Mouse (Mus musculus): ENCODE measurements around the gene Cpa4. TPM values are rescaled to one million over a fixed set of nuclear protein-coding genes. Genes with fewer than 3 reads are reported as not detected.

The Cpa4 gene
- polyA plus RNA-seq, 1 experiment from 2014 or later: 0.05 TPM

GRCm38 (mm10) chr6:30556080-30556479 is 12.1 kb upstream of the Cpa4 start:
- no peak overlapping the region for H3K4me3 ChIP-seq (ENCODE audit: low read depth, low read length)
- no peak overlapping the region for H3K27ac ChIP-seq (ENCODE audit: low read length)
- no peak for ATAC-seq (ENCODE audit: low read depth)
- H3K4me2 ChIP-seq (ENCODE audit: low read depth, low read length): no peak overlapping the region
- WGBS (ENCODE audit: insufficient replicate concordance): 30% methylated on average over 5 of the region's 9 CpGs
- H3K4me1 ChIP-seq (ENCODE audit: control insufficient read depth, low read depth, low read length): no peaks in the 10 kb centered on the region
- no peak overlapping the region for H3K9ac ChIP-seq (ENCODE audit: low read depth, low read length)
- H3K27me3 ChIP-seq (ENCODE audit: control insufficient read depth, insufficient read depth, low read depth, low read length): peaks cover 3% of the 10 kb centered on the region
- no peaks in the 10 kb centered on the region for H3K36me3 ChIP-seq (ENCODE audit: control insufficient read depth, insufficient read depth)
- H3K9me3 ChIP-seq (replicated peaks; ENCODE audit: control insufficient read depth, low read length): no peaks in the 10 kb centered on the region

DNA sequence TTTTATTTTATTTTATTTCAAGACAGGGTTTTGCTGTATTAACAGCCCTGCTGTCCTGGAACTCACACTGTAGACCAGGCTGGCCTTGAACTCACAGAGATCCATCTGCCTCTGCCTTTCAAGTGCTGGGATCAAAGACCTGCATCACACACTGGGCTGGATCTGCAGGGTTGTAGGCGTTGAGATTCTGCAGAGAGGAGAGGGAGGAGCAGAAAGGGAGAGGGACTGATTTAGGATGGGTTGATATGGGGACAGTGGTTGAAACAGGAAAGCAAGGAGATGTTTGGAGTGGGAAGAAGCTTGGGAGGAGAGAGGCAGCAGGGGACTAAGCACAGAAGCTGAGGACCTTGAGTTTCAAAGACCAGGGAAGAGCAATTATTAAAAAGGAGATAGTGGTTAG is 8.4 kb upstream of the Cpa4 start:
- ATAC-seq (ENCODE audit: low read depth): no peak
- 32% methylated on average over 1 of the region's 1 CpGs for WGBS (ENCODE audit: insufficient replicate concordance)
- no peaks in the 10 kb centered on the region for H3K9me3 ChIP-seq (replicated peaks; ENCODE audit: control insufficient read depth, low read length)
- H3K27me3 ChIP-seq (ENCODE audit: control insufficient read depth, insufficient read depth, low read depth, low read length): no peaks in the 10 kb centered on the region
- H3K4me2 ChIP-seq (ENCODE audit: low read depth, low read length): no peak overlapping the region
- no peaks in the 10 kb centered on the region for H3K4me1 ChIP-seq (ENCODE audit: control insufficient read depth, low read depth, low read length)
- no peak overlapping the region for H3K9ac ChIP-seq (ENCODE audit: low read depth, low read length)
- no peak overlapping the region for H3K27ac ChIP-seq (ENCODE audit: low read length)
- no peak overlapping the region for H3K4me3 ChIP-seq (ENCODE audit: low read depth, low read length)
- H3K36me3 ChIP-seq (ENCODE audit: control insufficient read depth, insufficient read depth): no peaks in the 10 kb centered on the region

- no peak for ATAC-seq (ENCODE audit: low read depth)
Measured at GRCm38 (mm10) chr6:30562132-30562531, 6.0 kb upstream of the Cpa4 start.

DNA sequence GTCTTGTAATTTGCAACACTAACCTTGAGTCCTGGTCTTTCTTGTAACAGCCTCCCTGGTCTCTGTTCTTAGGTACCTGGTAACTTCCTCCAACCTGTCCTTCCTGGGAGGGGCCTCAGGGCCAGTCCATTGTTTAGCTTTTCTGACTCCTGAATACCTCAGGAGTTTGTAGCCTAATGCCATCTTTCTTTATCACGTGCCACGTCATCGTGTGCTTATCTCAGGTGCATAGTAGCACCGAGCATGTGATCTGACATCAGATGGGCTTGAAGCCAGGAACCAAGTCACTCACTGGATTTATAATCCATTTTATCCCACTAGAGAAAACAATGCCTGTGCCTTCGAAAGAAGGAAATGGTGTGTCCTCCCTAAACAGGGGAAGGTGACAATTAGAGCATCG is 4.6 kb upstream of the Cpa4 start:
- H3K27ac ChIP-seq (ENCODE audit: low read length): no peak overlapping the region
- H3K4me3 ChIP-seq (ENCODE audit: low read depth, low read length): no peak overlapping the region
- ATAC-seq (ENCODE audit: low read depth): no peak
- H3K4me1 ChIP-seq (ENCODE audit: control insufficient read depth, low read depth, low read length): no peaks in the 10 kb centered on the region
- no peaks in the 10 kb centered on the region for H3K9me3 ChIP-seq (replicated peaks; ENCODE audit: control insufficient read depth, low read length)
- no peaks in the 10 kb centered on the region for H3K27me3 ChIP-seq (ENCODE audit: control insufficient read depth, insufficient read depth, low read depth, low read length)
- no peak overlapping the region for H3K4me2 ChIP-seq (ENCODE audit: low read depth, low read length)
- 48% methylated on average over 6 of the region's 6 CpGs for WGBS (ENCODE audit: insufficient replicate concordance)
- no peak overlapping the region for H3K9ac ChIP-seq (ENCODE audit: low read depth, low read length)
- H3K36me3 ChIP-seq (ENCODE audit: control insufficient read depth, insufficient read depth): no peaks in the 10 kb centered on the region

More at GRCm38 (mm10) chr6:30562132-30562531, 6.0 kb upstream of the Cpa4 start:
- WGBS (ENCODE audit: insufficient replicate concordance): 44% methylated on average over 4 of the region's 4 CpGs
- Histone ChIP-seq H3K36me3 (ENCODE audit: control insufficient read depth, insufficient read depth) (no peaks in the 10 kb centered on the region), H3K9me3 (replicated peaks; ENCODE audit: control insufficient read depth, low read length) (no peaks in the 10 kb centered on the region), H3K4me2 (ENCODE audit: low read depth, low read length) (no peak overlapping the region), H3K27me3 (ENCODE audit: control insufficient read depth, insufficient read depth, low read depth, low read length) (no peaks in the 10 kb centered on the region), H3K27ac (ENCODE audit: low read length) (no peak overlapping the region), H3K4me1 (ENCODE audit: control insufficient read depth, low read depth, low read length) (no peaks in the 10 kb centered on the region), H3K9ac (ENCODE audit: low read depth, low read length) (no peak overlapping the region), H3K4me3 (ENCODE audit: low read depth, low read length) (no peak overlapping the region)

- ATAC-seq (ENCODE audit: low read depth): no peak
- no peaks in the 10 kb centered on the region for H3K27me3 ChIP-seq (ENCODE audit: control insufficient read depth, insufficient read depth, low read depth, low read length)
- H3K27ac ChIP-seq (ENCODE audit: low read length): no peak overlapping the region
- no peaks in the 10 kb centered on the region for H3K36me3 ChIP-seq (ENCODE audit: control insufficient read depth, insufficient read depth)
- H3K4me2 ChIP-seq (ENCODE audit: low read depth, low read length): no peak overlapping the region
- no peaks in the 10 kb centered on the region for H3K9me3 ChIP-seq (replicated peaks; ENCODE audit: control insufficient read depth, low read length)
- H3K4me1 ChIP-seq (ENCODE audit: control insufficient read depth, low read depth, low read length): no peaks in the 10 kb centered on the region
- H3K4me3 ChIP-seq (ENCODE audit: low read depth, low read length): no peak overlapping the region
- WGBS (ENCODE audit: insufficient replicate concordance): 72% methylated on average over 6 of the region's 6 CpGs
- H3K9ac ChIP-seq (ENCODE audit: low read depth, low read length): no peak overlapping the region
Measured at GRCm38 (mm10) chr6:30564051-30564450, 4.1 kb upstream of the Cpa4 start.

DNA sequence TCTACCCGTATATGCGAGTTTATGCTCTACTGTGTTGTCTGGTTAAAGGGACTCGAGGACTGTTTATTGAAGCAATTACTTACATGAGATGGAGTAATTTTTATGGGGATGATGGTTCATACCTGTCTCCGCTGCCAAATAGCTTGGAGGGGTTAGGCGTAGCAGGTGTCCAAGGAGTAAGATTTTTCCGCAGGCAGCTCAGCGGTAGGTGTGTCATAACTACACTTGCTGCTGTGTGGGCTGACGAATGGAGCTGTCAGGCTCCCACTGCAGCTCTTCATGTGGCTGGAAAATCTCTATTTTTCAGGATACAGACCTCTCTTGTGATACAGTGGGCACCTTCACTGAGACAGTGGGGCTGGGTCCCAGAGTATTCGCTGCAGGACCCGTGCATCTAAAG is 1.2 kb downstream of the Cpa4 start:
- Histone ChIP-seq H3K4me1 (ENCODE audit: control insufficient read depth, low read depth, low read length) (no peaks in the 10 kb centered on the region), H3K4me3 (ENCODE audit: low read depth, low read length) (no peak overlapping the region), H3K9me3 (replicated peaks; ENCODE audit: control insufficient read depth, low read length) (no peaks in the 10 kb centered on the region), H3K36me3 (ENCODE audit: control insufficient read depth, insufficient read depth) (no peaks in the 10 kb centered on the region), H3K27ac (ENCODE audit: low read length) (no peak overlapping the region), H3K27me3 (ENCODE audit: control insufficient read depth, insufficient read depth, low read depth, low read length) (no peaks in the 10 kb centered on the region), H3K4me2 (ENCODE audit: low read depth, low read length) (no peak overlapping the region), H3K9ac (ENCODE audit: low read depth, low read length) (no peak overlapping the region)
- WGBS (ENCODE audit: insufficient replicate concordance): 69% methylated on average over 10 of the region's 10 CpGs
- ATAC-seq (ENCODE audit: low read depth): no peak

- Histone ChIP-seq H3K27me3 (ENCODE audit: control insufficient read depth, insufficient read depth, low read depth, low read length) (no peaks in the 10 kb centered on the region), H3K36me3 (ENCODE audit: control insufficient read depth, insufficient read depth) (no peaks in the 10 kb centered on the region), H3K9me3 (replicated peaks; ENCODE audit: control insufficient read depth, low read length) (no peaks in the 10 kb centered on the region), H3K9ac (ENCODE audit: low read depth, low read length) (no peak overlapping the region), H3K4me3 (ENCODE audit: low read depth, low read length) (no peak overlapping the region), H3K27ac (ENCODE audit: low read length) (no peak overlapping the region), H3K4me2 (ENCODE audit: low read depth, low read length) (no peak overlapping the region), H3K4me1 (ENCODE audit: control insufficient read depth, low read depth, low read length) (no peaks in the 10 kb centered on the region)
- no peak for ATAC-seq (ENCODE audit: low read depth)
- WGBS (ENCODE audit: insufficient replicate concordance): 74% methylated on average over 5 of the region's 5 CpGs
Measured at GRCm38 (mm10) chr6:30570012-30570411, 1.8 kb downstream of the Cpa4 start.

DNA sequence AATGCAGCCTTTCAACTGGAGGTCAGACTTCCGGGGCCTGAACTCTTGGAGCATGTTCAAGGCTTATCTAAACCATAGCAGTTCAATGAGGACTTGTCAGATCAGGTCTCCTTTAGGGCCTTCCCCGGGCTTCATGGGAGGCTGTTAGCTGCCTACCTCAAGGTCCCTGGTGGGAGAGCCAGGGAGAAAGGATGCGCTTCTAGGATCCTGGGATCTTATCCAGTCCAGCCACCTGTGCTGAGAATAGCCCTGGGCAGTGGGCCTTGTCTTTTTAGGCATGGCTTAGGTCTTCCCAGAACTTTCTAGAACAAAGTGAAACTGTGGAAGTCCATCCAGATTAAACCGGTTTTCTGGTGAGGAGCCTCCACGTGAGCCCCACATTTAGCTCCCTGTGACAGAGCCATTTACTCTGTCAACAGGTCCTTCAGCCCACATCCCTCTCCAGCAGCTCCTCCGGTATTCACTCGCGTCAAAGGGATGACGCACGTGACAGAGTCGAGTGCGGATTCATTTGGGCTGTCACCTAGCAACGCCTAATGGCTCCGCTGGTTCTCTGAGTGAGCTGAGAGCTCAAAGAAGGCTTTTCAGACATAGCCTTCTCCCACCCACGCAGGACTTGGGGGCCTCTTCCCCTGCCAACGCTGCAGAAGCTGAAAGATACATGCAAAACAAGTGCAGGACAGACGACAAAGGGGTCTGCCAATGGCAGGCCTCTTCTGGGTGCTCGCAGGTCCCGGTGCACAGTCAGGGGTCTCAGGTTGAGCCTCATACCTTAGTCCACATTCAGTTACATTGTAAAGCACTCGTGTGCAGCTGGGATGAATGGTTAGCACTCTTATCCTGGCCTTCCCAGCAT is 4.5 kb downstream of the Cpa4 start:
- Histone ChIP-seq H3K36me3 (ENCODE audit: control insufficient read depth, insufficient read depth) (no peaks in the 10 kb centered on the region), H3K9me3 (replicated peaks; ENCODE audit: control insufficient read depth, low read length) (no peaks in the 10 kb centered on the region), H3K9ac (ENCODE audit: low read depth, low read length) (no peak overlapping the region), H3K4me1 (ENCODE audit: control insufficient read depth, low read depth, low read length) (no peaks in the 10 kb centered on the region), H3K27ac (ENCODE audit: low read length) (no peak overlapping the region), H3K4me3 (ENCODE audit: low read depth, low read length) (no peak overlapping the region), H3K4me2 (ENCODE audit: low read depth, low read length) (no peak overlapping the region), H3K27me3 (ENCODE audit: control insufficient read depth, insufficient read depth, low read depth, low read length) (no peaks in the 10 kb centered on the region)
- no peak for ATAC-seq (ENCODE audit: low read depth)
- WGBS (ENCODE audit: insufficient replicate concordance): 63% methylated on average over 20 of the region's 20 CpGs

- no peak for ATAC-seq (ENCODE audit: low read depth)
- WGBS (ENCODE audit: insufficient replicate concordance): 61% methylated on average over 5 of the region's 5 CpGs
- H3K4me2 ChIP-seq (ENCODE audit: low read depth, low read length): no peak overlapping the region
- no peaks in the 10 kb centered on the region for H3K36me3 ChIP-seq (ENCODE audit: control insufficient read depth, insufficient read depth)
- H3K9ac ChIP-seq (ENCODE audit: low read depth, low read length): no peak overlapping the region
- no peaks in the 10 kb centered on the region for H3K4me1 ChIP-seq (ENCODE audit: control insufficient read depth, low read depth, low read length)
- no peak overlapping the region for H3K4me3 ChIP-seq (ENCODE audit: low read depth, low read length)
- no peaks in the 10 kb centered on the region for H3K9me3 ChIP-seq (replicated peaks; ENCODE audit: control insufficient read depth, low read length)
- H3K27ac ChIP-seq (ENCODE audit: low read length): no peak overlapping the region
- H3K27me3 ChIP-seq (ENCODE audit: control insufficient read depth, insufficient read depth, low read depth, low read length): no peaks in the 10 kb centered on the region
Measured at GRCm38 (mm10) chr6:30573380-30573779, 5.2 kb downstream of the Cpa4 start.
